Mouse (Mus musculus) cortical plate, adult 2 months (tissue): ENCODE data around the gene Pcgf6. TPM values are rescaled to one million over a fixed set of nuclear protein-coding genes. Genes with fewer than 3 reads are reported as not detected.
A peak's percentile ranks its signal among the peaks of the same experiment; 100 is the strongest.

ENCODE experiments used
- H3K27ac ChIP-seq: fragments of 200-500 bp; 2 replicates; pipeline ENCODE4 v1.5.1; 2012; ENCODE audit warnings: low read length, control low read depth, inconsistent platforms; ENCODE audit not compliant: insufficient read depth
- H3K4me1 ChIP-seq: fragments of 200-500 bp; 2 replicates; pipeline ENCODE4 v1.6.1; 2011; ENCODE audit warnings: low read length; ENCODE audit not compliant: control insufficient read depth, insufficient read depth
- H3K4me3 ChIP-seq: fragments of 200-500 bp; 2 replicates; pipeline ENCODE4 v1.5.1; 2011; ENCODE audit warnings: mild to moderate bottlenecking, low read length, control low read depth; ENCODE audit not compliant: insufficient read depth
- CTCF ChIP-seq: fragments of 200-500 bp; IDR thresholded peaks from 2 replicates; pipeline ENCODE4 v1.5.1; 2011; ENCODE audit warnings: mild to moderate bottlenecking, control low read depth, low read length; ENCODE audit not compliant: insufficient read depth; ENCODE audit errors: extremely low read depth
- POLR2A ChIP-seq: fragments of 200-500 bp; IDR thresholded peaks from 2 replicates; pipeline ENCODE4 v1.6.1; 2011; ENCODE audit warnings: mild to moderate bottlenecking, low read length, control low read depth; ENCODE audit not compliant: insufficient read depth; ENCODE audit errors: extremely low read depth
- polyA plus RNA-seq: library from polyadenylated mRNA; depleted of rRNA; stranded (reverse); fragments of >200 nt; gene quantifications from 2 replicates; pipeline ENCODE4 v1.2.3, GENCODE M21; 2012; rRNA removed

Pcgf6 gene
- polyA plus RNA-seq = 35.5 and 38.3 TPM in 2 replicates

- TF ChIP-seq POLR2A (peak; percentile 58; the same call in 1 of the 2 replicates), CTCF (no peak)
- H3K4me1 ChIP-seq = peaks cover 5% of the 10 kb centered on the region
- H3K27ac ChIP-seq = 0 out of 2 replicates have a peak within 1 kb of the TSS, but pooled peaks have one; percentile 4
- H3K4me3 ChIP-seq = peak within 1 kb of the TSS; percentile 79
Measured at GRCm38 (mm10) chr19:47050271-47051032, at the start of gene Pcgf6. Gene Pcgf6, minus strand, starts transcription at chr19:47050906.

GRCm38 (mm10) chr19:47090550-47091156 lies 39.9 kb upstream of the Pcgf6 start, which contains the start of the genes Usmg5 and Pdcd11:
Gene Usmg5, minus strand, starts transcription at chr19:47090647.
Gene Pdcd11, plus strand, starts transcription at chr19:47090768.
- TF ChIP-seq POLR2A = peak; percentile 77
- no peak for TF ChIP-seq CTCF
- Histone ChIP-seq H3K4me3 (peak within 1 kb of the TSS; percentile 94), H3K4me1 (peaks cover 6% of the 10 kb centered on the region), H3K27ac (peak within 1 kb of the TSS; percentile 84)

- no peak for TF ChIP-seq CTCF
- TF ChIP-seq POLR2A = no peak
- peaks cover 6% of the 10 kb centered on the region for H3K4me1 ChIP-seq
- H3K27ac ChIP-seq = peak overlapping the region; percentile 84
- peak overlapping the region; percentile 94 for H3K4me3 ChIP-seq
Measured at GRCm38 (mm10) chr19:47089718-47090525, 39.2 kb upstream of the Pcgf6 start.

- Histone ChIP-seq H3K4me3 (no peak overlapping the region), H3K27ac (no peak overlapping the region), H3K4me1 (peaks cover 6% of the 10 kb centered on the region)
- TF ChIP-seq POLR2A = no peak
- no peak for TF ChIP-seq CTCF
Measured at GRCm38 (mm10) chr19:47088226-47088625, 37.5 kb upstream of the Pcgf6 start.

GRCm38 (mm10) chr19:47067924-47068611 lies 17.4 kb upstream of the Pcgf6 start:
- TF ChIP-seq POLR2A (0 out of 2 replicates have a peak, but pooled peaks have one; percentile 37), CTCF (no peak)
- H3K4me1 ChIP-seq = no peaks in the 10 kb centered on the region
- peak overlapping the region; percentile 8 for H3K4me3 ChIP-seq
- no peak overlapping the region for H3K27ac ChIP-seq

GRCm38 (mm10) chr19:47067096-47067882 lies 16.6 kb upstream of the Pcgf6 start, which contains the start of gene Taf5:
Gene Taf5, plus strand, starts transcription at chr19:47067746.
- Histone ChIP-seq H3K27ac (no peak within 1 kb of the TSS), H3K4me3 (peak within 1 kb of the TSS; percentile 8), H3K4me1 (no peaks in the 10 kb centered on the region)
- TF ChIP-seq POLR2A (peak; percentile 90), CTCF (no peak)

GRCm38 (mm10) chr19:47065860-47066259 lies 15.2 kb upstream of the Pcgf6 start:
- no peak for TF ChIP-seq POLR2A
- no peak for TF ChIP-seq CTCF
- Histone ChIP-seq H3K27ac (no peak overlapping the region), H3K4me3 (no peak overlapping the region), H3K4me1 (no peaks in the 10 kb centered on the region)

- H3K4me1 ChIP-seq = no peaks in the 10 kb centered on the region
- TF ChIP-seq CTCF = no peak
- no peak for TF ChIP-seq POLR2A
- no peak overlapping the region for H3K4me3 ChIP-seq
- H3K27ac ChIP-seq = no peak overlapping the region
Measured at GRCm38 (mm10) chr19:47057684-47058083, 7.0 kb upstream of the Pcgf6 start.
